In the genomic region with DNA sequence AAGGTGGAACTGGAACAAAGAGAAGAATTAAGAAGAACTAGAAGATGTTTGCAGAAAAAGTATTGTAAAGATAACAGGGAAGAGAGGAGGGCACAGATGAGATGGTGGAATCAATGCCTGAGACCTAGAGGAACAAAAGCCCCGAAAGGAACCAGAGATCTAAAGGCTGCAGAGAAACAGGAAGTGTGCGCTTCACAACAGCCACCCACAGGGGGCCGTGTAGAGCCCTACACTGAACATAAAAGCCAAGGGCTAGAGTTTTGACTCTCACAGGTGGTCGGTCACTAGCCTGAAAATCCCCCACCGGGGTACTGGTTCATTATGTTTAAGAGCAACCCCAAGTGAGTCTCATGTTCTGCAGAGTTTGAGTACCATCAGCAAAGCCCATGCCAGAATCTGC, we compare ENCODE assay signal across 9 mouse cellular contexts. TPM values are rescaled to one million over a fixed set of nuclear protein-coding genes. Genes with fewer than 3 reads are reported as not detected.
DNase-seq lines count a peak whose midpoint lies in the region; TF ChIP-seq lines count a peak whose summit lies in the region.
"Had no signal": no experiment of that assay in that cellular context is flagged by ENCODE, and none has a peak within 500 bp of the region (broad histone marks: within the 10 kb centered on the region; RNA-seq: fewer than 3 reads in every experiment).

No protein-coding gene starts in this region.

- peak; percentile 57 for TF ChIP-seq CTCF in layer of hippocampus, adult 2 months (conservative IDR thresholded peaks at IDR 0.05)

- no peak overlapping the region for H3K27ac ChIP-seq in layer of hippocampus, adult 2 months
- H3K27ac ChIP-seq: embryonic facial prominence, embryonic 13.5 days had no signal

- DNase-seq in layer of hippocampus, adult 2 months (ENCODE audit: low spot score in 2 of 2): no peak
- no peak for DNase-seq in layer of hippocampus, adult 18-20 months (ENCODE audit: low spot score in 2 of 2)
- peak; percentile 59 for DNase-seq in CD4-positive helper T cell, adult 2 months (ENCODE audit: low read depth, low spot score)
- peak; percentile 72 for DNase-seq in R1 (ENCODE audit: low read depth, low spot score)
- DNase-seq in retina, embryonic 14.5 days (ENCODE audit: low spot score): peak; percentile 28
- DNase-seq in yolk sac, embryonic 10.5 days (ENCODE audit: low spot score): no peak
- DNase-seq in left cerebral cortex, adult 11 months (ENCODE audit: low spot score): no peak
- DNase-seq in right cerebral cortex, postnatal 25 days: no peak

- H3K4me3 ChIP-seq in layer of hippocampus, adult 2 months: no peak overlapping the region
- H3K4me3 ChIP-seq: embryonic facial prominence, embryonic 13.5 days had no signal

RNA-seq across cellular contexts. Expression of gene Dapp1, which starts 11.0 kb away (rescaled TPM):
- total RNA-seq in layer of hippocampus, adult 2 months (2021): 1 to 10 TPM; 4.2 to 5.6 TPM
- 1 to 10 TPM; 5.0 to 5.1 TPM for total RNA-seq in layer of hippocampus, adult 18-20 months (2021)

Comparison
In these comparisons a context has a peak if more than half of its experiments do, and no peak if none do; other contexts are left out.
1. DNase-seq: peak in CD4-positive helper T cell, adult 2 months (single experiment), R1 (single experiment) and retina, embryonic 14.5 days (single experiment); none in layer of hippocampus, adult 2 months (0 of 2), layer of hippocampus, adult 18-20 months (0 of 2), yolk sac, embryonic 10.5 days (single experiment), left cerebral cortex, adult 11 months (single experiment) and right cerebral cortex, postnatal 25 days (single experiment).